Mouse (Mus musculus): Measurements from ENCODE around the gene Gpn3.

DNA sequence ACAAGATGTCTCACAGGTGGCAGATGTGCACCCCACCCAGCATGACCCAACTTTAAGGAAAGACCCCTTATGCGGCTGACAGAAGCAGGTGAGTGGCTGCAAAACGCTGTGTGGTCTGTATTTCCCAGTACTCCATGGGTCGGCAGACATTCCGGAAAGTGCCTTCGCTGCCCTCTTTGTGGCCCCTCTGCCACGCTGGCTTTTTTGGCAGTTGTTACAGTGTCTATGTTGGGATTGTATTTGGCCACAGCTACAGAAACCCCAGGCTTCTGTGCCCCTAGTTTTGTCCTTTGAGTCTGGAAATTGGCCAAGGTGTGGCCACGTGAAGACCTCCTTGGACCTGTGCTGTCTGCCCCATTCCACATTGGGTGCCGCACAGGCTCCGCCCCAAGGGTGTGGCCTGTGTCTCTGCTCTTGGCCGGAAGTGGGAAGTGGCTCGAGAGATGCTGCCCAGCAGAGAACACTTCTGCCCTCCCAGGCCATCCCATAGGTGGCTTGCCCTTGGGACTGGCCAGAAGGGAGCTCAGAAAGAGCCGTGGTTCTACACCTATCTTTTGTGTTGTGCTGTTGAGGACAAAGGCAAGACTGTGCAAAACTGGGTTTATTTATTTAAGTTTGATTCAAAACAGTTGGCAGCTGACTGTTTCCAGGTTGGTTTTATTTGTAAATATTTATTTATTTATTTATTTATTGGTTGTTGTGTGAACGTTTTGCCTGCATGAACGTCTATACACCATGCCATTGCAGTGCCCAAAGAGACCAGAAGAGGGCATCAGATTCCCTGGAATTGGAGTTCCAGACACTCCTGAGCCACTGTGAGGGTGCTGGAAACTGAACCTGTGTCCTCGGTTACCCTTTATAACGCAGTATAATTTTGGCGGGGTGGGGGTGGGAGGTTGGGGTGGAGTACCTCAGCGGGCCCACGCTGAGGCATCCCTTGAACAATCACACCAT is 38.3 kb downstream of the Gpn3 start:
- TF ChIP-seq GATA1 (IDR thresholded peaks at IDR 0.05; ENCODE audit: borderline replicate concordance, low read length) (no peak), FLI1 (IDR thresholded peaks at IDR 0.05; ENCODE audit: low read length) (no peak)

Measured in megakaryocyte, embryonic 14.5 days (primary cell).